In genomic region chr19:40536526-40536925, GRCm38 (mm10) we compare ENCODE assay signal across 21 mouse cellular contexts. TPM values are rescaled to one million over a fixed set of nuclear protein-coding genes. Genes with fewer than 3 reads are reported as not detected.
DNase-seq lines count a peak whose midpoint lies in the region; ATAC-seq and TF ChIP-seq lines count a peak whose summit lies in the region.
"Had no signal": no experiment of that assay in that cellular context is flagged by ENCODE, and none has a peak within 500 bp of the region (broad histone marks: within the 10 kb centered on the region; RNA-seq: fewer than 3 reads in every experiment).

No protein-coding gene starts in this region.

- no peak for DNase-seq in heart, postnatal 14 days
- DNase-seq in G1E (ENCODE audit: low spot score): peak; percentile 35
- no peak for DNase-seq in kidney, postnatal 14 days
- DNase-seq in kidney, postnatal 10 days: no peak
- no peak for DNase-seq in cerebellum, postnatal 36 days
- DNase-seq: adrenal gland, postnatal 36 days; cerebellum, postnatal 14 days; spleen, adult 18-20 months; thymus, postnatal 25 days had no signal

- no peaks in the 10 kb centered on the region for H3K36me3 ChIP-seq in heart, embryonic 12.5 days
- no peaks in the 10 kb centered on the region for H3K36me3 ChIP-seq in G1E (replicated peaks)
- no peaks in the 10 kb centered on the region for H3K36me3 ChIP-seq in liver, embryonic 16.5 days (ENCODE audit: control insufficient read depth, insufficient read depth)
- H3K36me3 ChIP-seq: heart, embryonic 13.5 days; limb, embryonic 10.5 days; lung, embryonic 15.5 days; midbrain, embryonic 10.5 days; neural tube, embryonic 12.5 days had no signal

- H3K27me3 ChIP-seq in heart, embryonic 12.5 days (replicated peaks): no peaks in the 10 kb centered on the region
- H3K27me3 ChIP-seq in G1E (ENCODE audit: insufficient read depth, low read length): peaks cover 4% of the 10 kb centered on the region; the same call in 1 of the 2 replicates
- no peaks in the 10 kb centered on the region for H3K27me3 ChIP-seq in liver, embryonic 16.5 days (ENCODE audit: control insufficient read depth, insufficient read depth, low read depth, low read length)
- H3K27me3 ChIP-seq: CH12.LX; heart, embryonic 13.5 days; lung, embryonic 15.5 days; neural tube, embryonic 12.5 days had no signal

- peaks cover 8% of the 10 kb centered on the region for H3K4me1 ChIP-seq in heart, embryonic 12.5 days (replicated peaks)
- H3K4me1 ChIP-seq in G1E (ENCODE audit: insufficient read depth, low read depth, low read length): peaks cover 30% of the 10 kb centered on the region
- H3K4me1 ChIP-seq in liver, embryonic 16.5 days (ENCODE audit: control insufficient read depth, low read depth, low read length): peaks cover 22% of the 10 kb centered on the region
- H3K4me1 ChIP-seq: limb, embryonic 10.5 days; lung, embryonic 15.5 days; midbrain, embryonic 10.5 days; neural tube, embryonic 12.5 days had no signal

- H3K9ac ChIP-seq in heart, embryonic 12.5 days: no peak overlapping the region
- H3K9ac ChIP-seq in liver, embryonic 16.5 days (ENCODE audit: low read depth, low read length): peak overlapping the region; percentile 38; the same call in 1 of the 2 replicates
- H3K9ac ChIP-seq: heart, embryonic 13.5 days; lung, embryonic 15.5 days; neural tube, embryonic 12.5 days had no signal

- H3K4me3 ChIP-seq in heart, embryonic 12.5 days: no peak overlapping the region
- H3K4me3 ChIP-seq in G1E (ENCODE audit: low read depth, low read length): no peak overlapping the region
- H3K4me3 ChIP-seq in liver, embryonic 16.5 days (ENCODE audit: low read depth, low read length): peak overlapping the region; percentile 23; the same call in 1 of the 2 replicates
- H3K4me3 ChIP-seq: heart, embryonic 13.5 days; left cerebral cortex, adult 2 months; limb, embryonic 10.5 days; lung, embryonic 15.5 days; midbrain, embryonic 10.5 days; neural tube, embryonic 12.5 days had no signal

- H3K27ac ChIP-seq in heart, embryonic 12.5 days (ENCODE audit: poor library complexity, severe bottlenecking): no peak overlapping the region
- H3K27ac ChIP-seq in liver, embryonic 16.5 days (ENCODE audit: low read length): peak overlapping the region; percentile 86
- H3K27ac ChIP-seq: heart, embryonic 13.5 days; left cerebral cortex, adult 2 months; limb, embryonic 10.5 days; lung, embryonic 15.5 days; midbrain, embryonic 10.5 days; neural tube, embryonic 12.5 days had no signal

- intact Hi-C loops in heart, postnatal 14 days (cut with DNase I): no loop called here

- H3K9me3 ChIP-seq in heart, embryonic 12.5 days (replicated peaks): no peaks in the 10 kb centered on the region
- H3K9me3 ChIP-seq in G1E (replicated peaks): no peaks in the 10 kb centered on the region
- H3K9me3 ChIP-seq in liver, embryonic 16.5 days (replicated peaks; ENCODE audit: control insufficient read depth, low read length): no peaks in the 10 kb centered on the region
- H3K9me3 ChIP-seq: limb, embryonic 10.5 days; lung, embryonic 15.5 days; midbrain, embryonic 10.5 days; neural tube, embryonic 12.5 days had no signal

- no peak overlapping the region for H3K4me2 ChIP-seq in heart, embryonic 12.5 days
- H3K4me2 ChIP-seq in liver, embryonic 16.5 days (ENCODE audit: low read depth, low read length): peak overlapping the region; percentile 52
- H3K4me2 ChIP-seq: heart, embryonic 13.5 days; lung, embryonic 15.5 days; neural tube, embryonic 12.5 days had no signal

- 19% methylated on average over 6 of the region's 6 CpGs for WGBS in heart, embryonic 12.5 days
- 11% methylated on average over 6 of the region's 6 CpGs for WGBS in liver, embryonic 16.5 days (ENCODE audit: insufficient replicate concordance)

- TF ChIP-seq CTCF in G1E (IDR thresholded peaks at IDR 0.05; ENCODE audit: low read depth, low read length): no peak

- peak; percentile 71; the same call in 1 of the 2 replicates for ATAC-seq in heart, embryonic 12.5 days (ENCODE audit: insufficient number of reproducible peaks, low FRiP score)
- peak; percentile 68 for ATAC-seq in G1E (ENCODE audit: extremely low read depth, insufficient number of reproducible peaks, low FRiP score, poor library complexity, severe bottlenecking)
- peak; percentile 91 for ATAC-seq in erythroid progenitor cell, adult 5-6 weeks (replicated peaks; ENCODE audit: low FRiP score, poor library complexity, severe bottlenecking)
- ATAC-seq in liver, embryonic 16.5 days (ENCODE audit: low read depth): peak; percentile 99
- ATAC-seq: activated CD4-positive, CD25-positive, alpha-beta regulatory T cell, adult 4 months; forebrain, embryonic 16.5 days had no signal

RNA-seq across cellular contexts. Expression of gene Sorbs1, which starts 22.9 kb away (rescaled TPM):
- 86.6 and 89.3 TPM in 2 replicates for polyA plus RNA-seq in heart, embryonic 12.5 days (2016; fragmentation: Nextera tagmentation; extraction: Ambion mirVana)
- 100 to 1,000 TPM; 523 to 539 TPM for total RNA-seq in heart, postnatal 14 days (2021)
- total RNA-seq in G1E (2014; fragmentation: Nextera tagmentation) (50.6 and 64.2 TPM in 2 replicates), G1E (2017) (12.6 and 19.2 TPM in 2 replicates)
- 7.4 and 9.2 TPM in 2 replicates for polyA plus RNA-seq in G1E (2012)
- 87.9 and 106 TPM in 2 replicates for total RNA-seq in erythroid progenitor cell, adult 5-6 weeks (2015; ENCODE audit: low replicate concordance)
- total RNA-seq in erythroid progenitor cell, adult 5-6 weeks (2017; ENCODE audit: low replicate concordance): 163 and 167 TPM in 2 replicates
- 37.7 and 39.6 TPM in 2 replicates for polyA plus RNA-seq in liver, embryonic 16.5 days (2015; fragmentation: Nextera tagmentation; extraction: Ambion mirVana)

RNA-seq across cellular contexts. Expression of gene Aldh18a1, which starts 51.7 kb away (rescaled TPM):
- polyA plus RNA-seq in heart, embryonic 12.5 days (2016; fragmentation: Nextera tagmentation; extraction: Ambion mirVana): 50.2 and 50.6 TPM in 2 replicates
- 10 to 100 TPM in 1 of 2 experiments, 1 to 10 TPM in 1; 9.9 to 12.2 TPM for total RNA-seq in heart, postnatal 14 days (2021)
- total RNA-seq in G1E (2014; fragmentation: Nextera tagmentation) (104 and 111 TPM in 2 replicates), G1E (2017) (41.1 and 43.7 TPM in 2 replicates)
- 15.4 and 24.9 TPM in 2 replicates for polyA plus RNA-seq in G1E (2012)
- 10.9 and 30.6 TPM in 2 replicates for total RNA-seq in erythroid progenitor cell, adult 5-6 weeks (2015; ENCODE audit: low replicate concordance)
- total RNA-seq in erythroid progenitor cell, adult 5-6 weeks (2017; ENCODE audit: low replicate concordance): 6.5 and 13.2 TPM in 2 replicates
- 28.6 and 28.8 TPM in 2 replicates for polyA plus RNA-seq in liver, embryonic 16.5 days (2015; fragmentation: Nextera tagmentation; extraction: Ambion mirVana)
